ENCODE assay signal across 49 mouse cellular contexts in genomic region chr11:55133204-55133603, GRCm38 (mm10). TPM values are rescaled to one million over a fixed set of nuclear protein-coding genes. Genes with fewer than 3 reads are reported as not detected.
"Had no signal": no experiment of that assay in that cellular context is flagged by ENCODE, and none has a peak within 500 bp of the region (broad histone marks: within the 10 kb centered on the region; RNA-seq: fewer than 3 reads in every experiment).

No protein-coding gene starts in this region.

- H3K4me2 ChIP-seq: heart, embryonic 11.5 days; heart, embryonic 12.5 days; heart, embryonic 13.5 days; heart, embryonic 15.5 days; hindbrain, embryonic 12.5 days; hindbrain, embryonic 13.5 days; hindbrain, embryonic 14.5 days; hindbrain, embryonic 15.5 days; intestine, embryonic 15.5 days; kidney, embryonic 15.5 days had no signal

- DNase-seq: heart, postnatal 10 days; heart, postnatal 14 days; heart, postnatal 36 days; heart, postnatal 4 days; kidney, adult 11 months; kidney, adult 18-20 months; kidney, adult 2 months; kidney, adult 8-10 months; kidney, adult 9 months; kidney, postnatal 10 days; kidney, postnatal 14 days; kidney, postnatal 25 days; kidney, postnatal 36 days; kidney, postnatal 4 days; layer of hippocampus, adult 9-11 months; layer of hippocampus, postnatal 36 days had no signal

- H3K4me3 ChIP-seq: heart, embryonic 12.5 days; heart, embryonic 13.5 days; heart, embryonic 15.5 days; hindbrain, embryonic 10.5 days; hindbrain, embryonic 12.5 days; hindbrain, embryonic 13.5 days; hindbrain, embryonic 15.5 days; intestine, embryonic 15.5 days; kidney, embryonic 15.5 days; layer of hippocampus, adult 2 months; left cerebral cortex, adult 2 months had no signal

- H3K4me1 ChIP-seq: heart, embryonic 12.5 days; heart, embryonic 13.5 days; heart, embryonic 15.5 days; hindbrain, embryonic 12.5 days; hindbrain, embryonic 13.5 days; hindbrain, embryonic 15.5 days; intestine, embryonic 15.5 days; kidney, embryonic 15.5 days had no signal

- H3K9ac ChIP-seq: heart, embryonic 12.5 days; heart, embryonic 13.5 days; heart, embryonic 15.5 days; hindbrain, embryonic 12.5 days; hindbrain, embryonic 13.5 days; hindbrain, embryonic 14.5 days; hindbrain, embryonic 15.5 days; intestine, embryonic 15.5 days; kidney, embryonic 15.5 days had no signal

- H3K27ac ChIP-seq: heart, embryonic 13.5 days; heart, embryonic 15.5 days; hindbrain, embryonic 10.5 days; hindbrain, embryonic 12.5 days; hindbrain, embryonic 13.5 days; hindbrain, embryonic 14.5 days; hindbrain, embryonic 15.5 days; hindbrain, postnatal 0 days; intestine, embryonic 15.5 days; kidney, embryonic 15.5 days; kidney, postnatal 0 days; layer of hippocampus, adult 2 months; left cerebral cortex, adult 2 months had no signal

- H3K36me3 ChIP-seq: heart, embryonic 12.5 days; heart, embryonic 13.5 days; heart, embryonic 15.5 days; hindbrain, embryonic 10.5 days; hindbrain, embryonic 12.5 days; hindbrain, embryonic 13.5 days; hindbrain, embryonic 15.5 days; intestine, embryonic 15.5 days; kidney, embryonic 15.5 days had no signal

- H3K27me3 ChIP-seq: heart, embryonic 12.5 days; heart, embryonic 13.5 days; heart, embryonic 15.5 days; hindbrain, embryonic 12.5 days; hindbrain, embryonic 13.5 days; hindbrain, embryonic 15.5 days; intestine, embryonic 15.5 days; kidney, embryonic 15.5 days had no signal

- H3K9me3 ChIP-seq: heart, embryonic 12.5 days; heart, embryonic 13.5 days; heart, embryonic 15.5 days; hindbrain, embryonic 10.5 days; hindbrain, embryonic 12.5 days; hindbrain, embryonic 13.5 days; hindbrain, embryonic 15.5 days; intestine, embryonic 15.5 days; kidney, embryonic 15.5 days had no signal

RNA-seq across cellular contexts. Expression of gene Slc36a3, which starts 18.3 kb away (rescaled TPM):
- total RNA-seq: heart, postnatal 10 days; heart, postnatal 14 days; heart, postnatal 25 days; heart, postnatal 36 days; heart, postnatal 4 days; hematopoietic stem cell, adult 5-6 weeks; hindbrain, postnatal 0 days; layer of hippocampus, adult 18-20 months; layer of hippocampus, adult 2 months; layer of hippocampus, adult 8-10 months; layer of hippocampus, postnatal 10 days; layer of hippocampus, postnatal 14 days; layer of hippocampus, postnatal 25 days; layer of hippocampus, postnatal 36 days; left cerebral cortex, adult 18-20 months; left cerebral cortex, adult 2 months had no signal
- polyA plus RNA-seq: heart, embryonic 11.5 days; heart, embryonic 12.5 days; heart, embryonic 13.5 days; heart, embryonic 14.5 days; heart, embryonic 15.5 days; heart, embryonic 16.5 days; heart, postnatal 0 days; hindbrain, embryonic 10.5 days; hindbrain, embryonic 11.5 days; hindbrain, embryonic 12.5 days; hindbrain, embryonic 13.5 days; hindbrain, embryonic 14.5 days; hindbrain, embryonic 15.5 days; hindbrain, embryonic 16.5 days; hindbrain, postnatal 0 days; intestine, embryonic 14.5 days; intestine, embryonic 15.5 days; intestine, embryonic 16.5 days; intestine, postnatal 0 days; kidney, embryonic 14.5 days; kidney, embryonic 15.5 days; kidney, embryonic 16.5 days; kidney, postnatal 0 days had no signal

RNA-seq across cellular contexts. Expression of gene Slc36a2, which starts 51.7 kb away (rescaled TPM):
- total RNA-seq: hematopoietic stem cell, adult 5-6 weeks had no signal
- polyA plus RNA-seq: intestine, postnatal 0 days had no signal

RNA-seq across cellular contexts. Expression of gene Ccdc69, which starts 55.3 kb away (rescaled TPM):
- total RNA-seq: hindbrain, postnatal 0 days; layer of hippocampus, postnatal 14 days had no signal
